ENCODE assay signal across 13 mouse cellular contexts in genomic region chr10:18475126-18475525, GRCm38 (mm10).
DNase-seq lines count a peak whose midpoint lies in the region; ATAC-seq lines count a peak whose summit lies in the region.
"Had no signal": no experiment of that assay in that cellular context is flagged by ENCODE, and none has a peak within 500 bp of the region (broad histone marks: within the 10 kb centered on the region; RNA-seq: fewer than 3 reads in every experiment).

No protein-coding gene starts in this region.

- no peak for DNase-seq in cerebellum, postnatal 36 days
- DNase-seq in hindbrain, embryonic 14.5 days (ENCODE audit: low spot score) = no peak
- DNase-seq in adrenal gland, adult 8-10 months = peak; percentile 59
- no peak for DNase-seq in retina, embryonic 14.5 days (ENCODE audit: low spot score)
- DNase-seq in lung, postnatal 25 days (ENCODE audit: low spot score) = no peak
- DNase-seq: gastrocnemius, postnatal 14 days had no signal

- H3K27ac ChIP-seq in hindbrain, embryonic 14.5 days = peak overlapping the region; percentile 41; the same call in 1 of the 2 replicates
- H3K27ac ChIP-seq in hindbrain, embryonic 12.5 days = no peak overlapping the region
- H3K27ac ChIP-seq in forebrain, embryonic 16.5 days (ENCODE audit: low read length) = peak overlapping the region; percentile 28; the same call in 1 of the 2 replicates
- H3K27ac ChIP-seq: kidney, postnatal 0 days; left cerebral cortex, adult 2 months; stomach, postnatal 0 days had no signal

- peaks cover 45% of the 10 kb centered on the region for H3K4me1 ChIP-seq in hindbrain, embryonic 14.5 days (replicated peaks; ENCODE audit: control insufficient read depth, insufficient read depth, low read length)
- peaks cover 24% of the 10 kb centered on the region for H3K4me1 ChIP-seq in hindbrain, embryonic 12.5 days
- peaks cover 25% of the 10 kb centered on the region for H3K4me1 ChIP-seq in forebrain, embryonic 16.5 days (replicated peaks; ENCODE audit: control insufficient read depth, insufficient read depth, low read length)

- no peaks in the 10 kb centered on the region for H3K27me3 ChIP-seq in hindbrain, embryonic 14.5 days (ENCODE audit: control insufficient read depth, insufficient read depth, low read length)
- H3K27me3 ChIP-seq in hindbrain, embryonic 12.5 days = no peaks in the 10 kb centered on the region
- H3K27me3 ChIP-seq in forebrain, embryonic 16.5 days (replicated peaks; ENCODE audit: control insufficient read depth, insufficient read depth, low read length) = no peaks in the 10 kb centered on the region

- ATAC-seq in cerebellum, adult (ENCODE audit: insufficient number of reproducible peaks, low FRiP score, low TSS enrichment) = peak; percentile 63; the same call in 1 of the 2 replicates
- peak; percentile 24; the same call in 1 of the 2 replicates for ATAC-seq in hindbrain, embryonic 14.5 days (ENCODE audit: low FRiP score)
- ATAC-seq in hindbrain, embryonic 12.5 days (ENCODE audit: low FRiP score) = no peak
- ATAC-seq in forebrain, embryonic 16.5 days = peak; percentile 51; the same call in 1 of the 2 replicates
- ATAC-seq: activated CD4-positive, CD25-positive, alpha-beta regulatory T cell, adult 4 months had no signal

- no peaks in the 10 kb centered on the region for H3K9me3 ChIP-seq in hindbrain, embryonic 14.5 days (ENCODE audit: control insufficient read depth, low read length)
- H3K9me3 ChIP-seq in hindbrain, embryonic 12.5 days (replicated peaks) = no peaks in the 10 kb centered on the region
- H3K9me3 ChIP-seq in forebrain, embryonic 16.5 days (ENCODE audit: control insufficient read depth, low read length) = no peaks in the 10 kb centered on the region

- H3K9ac ChIP-seq in hindbrain, embryonic 14.5 days = no peak overlapping the region
- no peak overlapping the region for H3K9ac ChIP-seq in hindbrain, embryonic 12.5 days
- H3K9ac ChIP-seq in forebrain, embryonic 16.5 days (replicated peaks; ENCODE audit: low read depth, low read length) = no peak overlapping the region

- no peak overlapping the region for H3K4me3 ChIP-seq in hindbrain, embryonic 14.5 days (replicated peaks; ENCODE audit: low read length)
- no peak overlapping the region for H3K4me3 ChIP-seq in hindbrain, embryonic 12.5 days
- no peak overlapping the region for H3K4me3 ChIP-seq in forebrain, embryonic 16.5 days (replicated peaks; ENCODE audit: low read length)
- H3K4me3 ChIP-seq: left cerebral cortex, adult 2 months had no signal

- H3K4me2 ChIP-seq in hindbrain, embryonic 14.5 days (replicated peaks) = peak overlapping the region; percentile 2; the same call in 1 of the 2 replicates
- no peak overlapping the region for H3K4me2 ChIP-seq in hindbrain, embryonic 12.5 days (replicated peaks)
- no peak overlapping the region for H3K4me2 ChIP-seq in forebrain, embryonic 16.5 days (ENCODE audit: low read length)

- 35% methylated on average over 6 of the region's 6 CpGs for WGBS in hindbrain, embryonic 14.5 days
- WGBS in hindbrain, embryonic 12.5 days = 65% methylated on average over 6 of the region's 6 CpGs
- WGBS in forebrain, embryonic 16.5 days = 42% methylated on average over 6 of the region's 6 CpGs

- peaks cover 22% of the 10 kb centered on the region for H3K36me3 ChIP-seq in hindbrain, embryonic 14.5 days (replicated peaks; ENCODE audit: control insufficient read depth, insufficient read depth)
- H3K36me3 ChIP-seq in hindbrain, embryonic 12.5 days = peaks cover 11% of the 10 kb centered on the region; the same call in 1 of the 2 replicates
- H3K36me3 ChIP-seq in forebrain, embryonic 16.5 days (ENCODE audit: control insufficient read depth, insufficient read depth) = no peaks in the 10 kb centered on the region
